Mouse (Mus musculus): Measurements from ENCODE around the gene Hdgfl3. TPM values are rescaled to one million over a fixed set of nuclear protein-coding genes. Genes with fewer than 3 reads are reported as not detected.

The Hdgfl3 gene
- total and polyA plus RNA-seq, 3 experiments, result 0.04 TPM; not detected in 2

DNA sequence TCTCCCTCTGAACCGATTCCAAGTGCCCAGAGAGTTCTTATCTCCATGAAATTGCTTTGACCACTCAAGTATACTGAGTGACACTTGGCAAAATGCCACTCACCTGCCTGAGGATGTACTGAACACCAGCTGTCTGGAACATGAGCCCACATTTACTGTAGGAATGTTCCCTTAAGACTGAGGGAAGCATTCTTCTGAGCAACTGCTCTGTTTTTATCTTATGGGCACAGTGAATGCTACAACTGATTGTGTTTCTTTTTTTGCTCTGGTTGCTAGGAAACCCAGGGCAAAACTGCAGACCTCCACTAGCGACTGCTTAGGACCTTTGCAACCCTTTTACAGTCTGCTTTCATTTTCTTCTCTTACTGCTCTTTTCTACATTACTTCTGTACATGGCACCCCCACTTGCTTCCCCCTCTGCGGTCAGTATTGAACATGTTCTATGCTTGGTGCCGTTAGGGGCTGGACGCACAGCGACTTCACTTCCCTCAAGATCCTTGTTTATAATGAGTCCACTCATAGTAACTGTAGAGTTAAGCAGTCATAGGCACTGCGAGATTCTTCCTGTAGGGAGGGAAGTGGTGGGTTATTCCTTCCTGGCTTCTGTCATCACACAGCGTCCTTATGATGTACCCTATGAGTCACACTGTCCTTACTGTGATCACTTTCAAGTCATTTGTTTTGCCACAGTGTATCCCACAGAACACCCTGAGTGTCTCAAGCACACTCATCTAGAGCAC lies 79.5 kb downstream of the Hdgfl3 start:
- no peak overlapping the region for H3K4me3 ChIP-seq (replicated peaks in 1 of 3; ENCODE audit: low read depth in 2 of 3, low read length in 2 of 3, poor library complexity in 1 of 3)
- no peak overlapping the region for H3K4me2 ChIP-seq (ENCODE audit: insufficient read depth, low read depth, poor library complexity, severe bottlenecking)
- H3K9ac ChIP-seq (ENCODE audit: insufficient read depth, low read depth), result no peak overlapping the region
- H3K9me3 ChIP-seq (replicated peaks; ENCODE audit: low read length), result no peaks in the 10 kb centered on the region
- in situ Hi-C loops (cut with MboI; ENCODE audit: low pct_ligation_motif_present, low pct_unique_long_range_greater_than_20kb, low sequenced_read_pairs), result no loop called here
- dilution Hi-C loops (cut with MboI; ENCODE audit: extremely low pct_ligation_motif_present, extremely low pct_unique_long_range_greater_than_20kb, low sequenced_read_pairs), result no loop called here
- no peak overlapping the region for H3K27ac ChIP-seq (ENCODE audit: insufficient read depth, low read depth)
- no peak for DNase-seq (ENCODE audit: extremely low read depth)
- peaks cover 6 to 19% of the 10 kb centered on the region in 2 experiments; a peak in 3 of 4 replicates for H3K4me1 ChIP-seq (ENCODE audit: control insufficient read depth in 1 of 2, insufficient read depth in 2 of 2)
- H3K79me2 ChIP-seq (replicated peaks; ENCODE audit: control insufficient read depth, extremely low read depth, insufficient read depth, poor library complexity, severe bottlenecking), result no peaks in the 10 kb centered on the region
- H3K36me3 ChIP-seq (replicated peaks in 1 of 2; ENCODE audit: control insufficient read depth in 1 of 2, insufficient read depth in 1 of 2, low read length in 1 of 2), result no peaks in the 10 kb centered on the region
- H3K27me3 ChIP-seq (replicated peaks), result peaks cover 14% of the 10 kb centered on the region
- TF ChIP-seq UBTF (IDR thresholded peaks at IDR 0.05; ENCODE audit: low read depth, low read length), result no peak
- TF ChIP-seq HCFC1 (IDR thresholded peaks at IDR 0.05; ENCODE audit: low read depth, low read length), result no peak
- TF ChIP-seq SIN3A (IDR thresholded peaks at IDR 0.05; ENCODE audit: low read length), result no peak
- no peak for TF ChIP-seq POLR2AphosphoS2 (IDR thresholded peaks at IDR 0.05; ENCODE audit: low read depth, low read length)
- no peak for TF ChIP-seq MAFK (IDR thresholded peaks at IDR 0.05; ENCODE audit: insufficient replicate concordance, low read length)
- TF ChIP-seq ZC3H11A (IDR thresholded peaks at IDR 0.05; ENCODE audit: low read depth, low read length), result no peak
- TF ChIP-seq USF1 (IDR thresholded peaks at IDR 0.05; ENCODE audit: low read depth, low read length), result no peak
- TF ChIP-seq CHD2 (IDR thresholded peaks at IDR 0.05; ENCODE audit: low read length), result no peak
- no peak for TF ChIP-seq SMC3 (IDR thresholded peaks at IDR 0.05; ENCODE audit: low read depth, low read length)
- TF ChIP-seq E2F4 (IDR thresholded peaks at IDR 0.05; ENCODE audit: insufficient replicate concordance, low read depth, low read length), result no peak
- TF ChIP-seq MEF2A (IDR thresholded peaks at IDR 0.05; ENCODE audit: borderline replicate concordance, low read depth, low read length), result no peak
- TF ChIP-seq ELF1 (IDR thresholded peaks at IDR 0.05; ENCODE audit: low read depth, low read length), result no peak
- no peak for TF ChIP-seq JUND (conservative IDR thresholded peaks at IDR 0.05; ENCODE audit: low read depth, low read length)
- no peak for TF ChIP-seq PAX5 (IDR thresholded peaks at IDR 0.05; ENCODE audit: low read length)
- no peak for TF ChIP-seq GABPA (IDR thresholded peaks at IDR 0.05; ENCODE audit: insufficient replicate concordance, low read depth, low read length)
- no peak for TF ChIP-seq CTCF (conservative IDR thresholded peaks at IDR 0.05 in 1 of 2, IDR thresholded peaks at IDR 0.05 in 1 of 2; ENCODE audit: low read depth in 2 of 2, low read length in 2 of 2)
- TF ChIP-seq NRF1 (IDR thresholded peaks at IDR 0.05; ENCODE audit: low read depth, low read length), result no peak
- no peak for TF ChIP-seq MAZ (IDR thresholded peaks at IDR 0.05; ENCODE audit: low read depth, low read length)
- TF ChIP-seq RAD21 (IDR thresholded peaks at IDR 0.05; ENCODE audit: low read depth, low read length), result no peak

DNA sequence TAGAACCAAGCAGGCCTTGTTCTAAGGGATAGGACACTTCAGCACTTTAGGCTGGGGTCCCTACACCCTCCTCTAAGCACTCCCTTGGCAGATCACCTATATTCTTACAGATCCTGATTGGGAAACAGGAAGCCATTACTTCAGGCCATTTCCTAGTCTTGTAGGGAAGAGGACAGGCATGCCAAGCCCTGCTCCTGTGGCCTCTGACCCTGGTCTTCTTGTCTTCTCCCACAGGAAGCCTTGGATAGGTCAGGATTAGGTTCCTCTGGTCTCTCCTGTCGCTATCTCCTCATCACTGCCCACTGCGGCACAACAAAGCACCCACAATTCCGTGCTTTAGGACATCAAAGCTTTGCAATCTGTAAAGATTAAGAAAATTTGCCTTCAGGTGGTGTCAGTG lies 82.6 kb downstream of the Hdgfl3 start:
- Histone ChIP-seq H3K9me3 (replicated peaks; ENCODE audit: low read length) (no peaks in the 10 kb centered on the region), H3K4me3 (replicated peaks in 1 of 3; ENCODE audit: low read depth in 2 of 3, low read length in 2 of 3, poor library complexity in 1 of 3) (no peak overlapping the region), H3K36me3 (replicated peaks in 1 of 2; ENCODE audit: control insufficient read depth in 1 of 2, insufficient read depth in 1 of 2, low read length in 1 of 2) (no peaks in the 10 kb centered on the region), H3K4me1 (ENCODE audit: control insufficient read depth in 1 of 2, insufficient read depth in 2 of 2) (peaks cover 10 to 33% of the 10 kb centered on the region in 2 experiments), H3K27me3 (replicated peaks) (no peaks in the 10 kb centered on the region), H3K79me2 (replicated peaks; ENCODE audit: control insufficient read depth, extremely low read depth, insufficient read depth, poor library complexity, severe bottlenecking) (no peaks in the 10 kb centered on the region), H3K9ac (ENCODE audit: insufficient read depth, low read depth) (no peak overlapping the region), H3K4me2 (ENCODE audit: insufficient read depth, low read depth, poor library complexity, severe bottlenecking) (no peak overlapping the region), H3K27ac (ENCODE audit: insufficient read depth, low read depth) (no peak overlapping the region)
- DNase-seq (ENCODE audit: extremely low read depth), result no peak
- in situ Hi-C loops (cut with MboI; ENCODE audit: low pct_ligation_motif_present, low pct_unique_long_range_greater_than_20kb, low sequenced_read_pairs), result no loop called here
- no peak for TF ChIP-seq JUN (IDR thresholded peaks at IDR 0.05; ENCODE audit: insufficient read depth, low read depth, low read length)
- dilution Hi-C loops (cut with MboI; ENCODE audit: extremely low pct_ligation_motif_present, extremely low pct_unique_long_range_greater_than_20kb, low sequenced_read_pairs), result no loop called here
